Mouse (Mus musculus): ENCODE measurements around the gene Mpo.

GRCm38 (mm10) chr11:87750043-87750421, 43.3 kb upstream of the Mpo start:
- TF ChIP-seq CTCF (IDR thresholded peaks at IDR 0.05; ENCODE audit: low read depth, low read length): no peak
- TF ChIP-seq GATA1 (IDR thresholded peaks at IDR 0.05; ENCODE audit: borderline replicate concordance, low read length): no peak
- peak; percentile 89 for TF ChIP-seq TAL1 (conservative IDR thresholded peaks at IDR 0.05; ENCODE audit: low read depth, low read length)
- no peak for TF ChIP-seq GATA2 (IDR thresholded peaks at IDR 0.05; ENCODE audit: borderline replicate concordance, low read depth, low read length)
- TF ChIP-seq POLR2AphosphoS5 (IDR thresholded peaks at IDR 0.05; ENCODE audit: insufficient replicate concordance, low read depth, low read length): no peak; the same call in 1 of the 2 replicates

Data from G1E (cell line).